12 mouse cellular contexts compared by ENCODE assay signal in the genomic region with DNA sequence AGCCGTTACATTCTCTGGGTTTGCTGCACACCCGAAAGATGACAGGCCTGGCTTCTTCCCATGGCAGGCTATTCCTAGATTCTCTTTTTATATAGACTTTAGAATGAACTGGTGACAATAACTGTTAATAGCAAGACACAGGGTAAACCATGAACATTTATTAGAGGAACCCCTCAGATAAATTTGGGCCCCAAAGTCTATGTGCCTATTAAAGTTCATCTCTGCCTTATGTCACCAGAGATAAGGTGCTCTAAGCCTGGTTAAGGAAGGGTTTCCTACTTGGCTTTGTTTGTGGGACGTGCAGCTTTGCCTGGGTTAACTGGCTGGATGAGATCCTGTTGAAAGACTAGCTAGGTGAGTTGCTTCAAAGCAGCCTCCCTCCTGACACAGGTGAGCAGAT.
DNase-seq lines count a peak whose midpoint lies in the region; ATAC-seq and TF ChIP-seq lines count a peak whose summit lies in the region.
"Had no signal": no experiment of that assay in that cellular context is flagged by ENCODE, and none has a peak within 500 bp of the region (broad histone marks: within the 10 kb centered on the region; RNA-seq: fewer than 3 reads in every experiment).

No protein-coding gene starts in this region.

- peaks cover 39% of the 10 kb centered on the region for H3K4me1 ChIP-seq in heart, adult 2 months (ENCODE audit: control insufficient read depth, insufficient read depth, low read length)
- H3K4me1 ChIP-seq in lung, embryonic 15.5 days, result peaks cover 47% of the 10 kb centered on the region
- peaks cover 26% of the 10 kb centered on the region for H3K4me1 ChIP-seq in stomach, embryonic 15.5 days

- H3K9ac ChIP-seq in heart, adult 2 months (ENCODE audit: low read depth, low read length), result no peak overlapping the region
- H3K9ac ChIP-seq in lung, embryonic 15.5 days, result no peak overlapping the region
- H3K9ac ChIP-seq in stomach, embryonic 15.5 days, result no peak overlapping the region
- H3K9ac ChIP-seq: hindbrain, embryonic 15.5 days had no signal

- intact Hi-C loops in heart, adult 2 months (cut with DNase I), result no loop called here
- intact Hi-C loops in heart, postnatal 36 days (cut with DNase I), result no loop called here

- ATAC-seq in lung, embryonic 15.5 days (ENCODE audit: borderline replicate concordance, extremely low read depth, low FRiP score, low TSS enrichment), result no peak
- ATAC-seq in stomach, embryonic 15.5 days (ENCODE audit: insufficient read depth, low FRiP score, low read depth), result no peak
- ATAC-seq: forebrain, embryonic 14.5 days had no signal

- TF ChIP-seq EP300 in heart, adult 2 months (IDR thresholded peaks at IDR 0.05; ENCODE audit: insufficient read depth, low read depth, low read length), result no peak

- H3K36me3 ChIP-seq in heart, adult 2 months (ENCODE audit: control insufficient read depth, insufficient read depth, low read length), result peaks cover 54% of the 10 kb centered on the region
- no peaks in the 10 kb centered on the region for H3K36me3 ChIP-seq in lung, embryonic 15.5 days
- H3K36me3 ChIP-seq in stomach, embryonic 15.5 days, result peaks cover 7% of the 10 kb centered on the region; the same call in 1 of the 2 replicates

- H3K27me3 ChIP-seq in heart, adult 2 months (ENCODE audit: control insufficient read depth, insufficient read depth, low read length), result no peaks in the 10 kb centered on the region
- H3K27me3 ChIP-seq in lung, embryonic 15.5 days, result no peaks in the 10 kb centered on the region
- no peaks in the 10 kb centered on the region for H3K27me3 ChIP-seq in stomach, embryonic 15.5 days (replicated peaks)
- H3K27me3 ChIP-seq: hindbrain, embryonic 15.5 days; megakaryocyte, embryonic 14.5 days had no signal

- no peak for DNase-seq in heart, adult 2 months
- no peak for DNase-seq in heart, postnatal 36 days
- no peak for DNase-seq in lung, postnatal 36 days
- DNase-seq in liver, result peak; percentile 32
- no peak for DNase-seq in ovary, adult 18-20 months (ENCODE audit: low spot score)
- DNase-seq in yolk sac, embryonic 10.5 days (ENCODE audit: low spot score), result no peak

- TF ChIP-seq POLR2A in heart, adult 2 months (IDR thresholded peaks at IDR 0.05; ENCODE audit: insufficient read depth, low read depth, low read length), result no peak

- TF ChIP-seq CTCF in heart, adult 2 months (IDR thresholded peaks at IDR 0.05), result no peak

- WGBS in heart, adult 2 months, result 54% methylated on average over 3 of the region's 3 CpGs
- WGBS in lung, embryonic 15.5 days, result 61% methylated on average over 3 of the region's 3 CpGs
- whole genome bisulfite sequencing in stomach, embryonic 15.5 days, result 46% methylated on average over 3 of the region's 3 CpGs

- H3K9me3 ChIP-seq in lung, embryonic 15.5 days, result no peaks in the 10 kb centered on the region
- H3K9me3 ChIP-seq in stomach, embryonic 15.5 days, result no peaks in the 10 kb centered on the region
- H3K9me3 ChIP-seq: hindbrain, embryonic 15.5 days; megakaryocyte, embryonic 14.5 days had no signal

- H3K4me3 ChIP-seq in heart, adult 2 months, result no peak overlapping the region
- no peak overlapping the region for H3K4me3 ChIP-seq in lung, embryonic 15.5 days
- H3K4me3 ChIP-seq in stomach, embryonic 15.5 days (replicated peaks), result no peak overlapping the region
- H3K4me3 ChIP-seq: hindbrain, embryonic 15.5 days; layer of hippocampus, adult 2 months; megakaryocyte, embryonic 14.5 days had no signal

- no peaks in the 10 kb centered on the region for H3K79me2 ChIP-seq in heart, adult 2 months (replicated peaks; ENCODE audit: control insufficient read depth, insufficient read depth, low read length)

- H3K4me2 ChIP-seq in lung, embryonic 15.5 days, result no peak overlapping the region
- no peak overlapping the region for H3K4me2 ChIP-seq in stomach, embryonic 15.5 days
- H3K4me2 ChIP-seq: hindbrain, embryonic 15.5 days had no signal

- peak overlapping the region; percentile 51 for H3K27ac ChIP-seq in heart, adult 2 months
- H3K27ac ChIP-seq in lung, embryonic 15.5 days, result 0 out of 2 replicates have a peak overlapping the region, but pooled peaks have one; percentile 26
- peak overlapping the region; percentile 28; the same call in 1 of the 2 replicates for H3K27ac ChIP-seq in stomach, embryonic 15.5 days
- H3K27ac ChIP-seq: hindbrain, embryonic 15.5 days; layer of hippocampus, adult 2 months had no signal
